Mouse (Mus musculus) embryonic facial prominence, embryonic 10.5 days (tissue): ENCODE results near the gene Fam207a. TPM values are rescaled to one million over a fixed set of nuclear protein-coding genes. Genes with fewer than 3 reads are reported as not detected.
A peak's percentile ranks its signal among the peaks of the same experiment; 100 is the strongest.

Experiments
- DNase-seq: peaks from one replicate; pipeline ENCODE4 v3.0.0-alpha.2; 2017; ENCODE audit warnings: low spot score
- H3K27ac ChIP-seq: fragments of 300-500 bp; sonication (generic); replicated peaks from 2 replicates; pipeline ENCODE4 v1.5.1; 2016; ENCODE audit warnings: mild to moderate bottlenecking
- H3K27me3 ChIP-seq: fragments of 300-500 bp; sonication (generic); replicated peaks from 2 replicates; pipeline ENCODE4 v1.6.1; 2016; ENCODE audit warnings: low read depth, mild to moderate bottlenecking; ENCODE audit not compliant: poor library complexity, severe bottlenecking
- H3K36me3 ChIP-seq: fragments of 300-500 bp; sonication (generic); replicated peaks from 2 replicates; pipeline ENCODE4 v1.6.1; 2016; ENCODE audit warnings: mild to moderate bottlenecking, moderate library complexity
- H3K4me1 ChIP-seq: fragments of 300-500 bp; sonication (generic); 2 replicates; pipeline ENCODE4 v1.6.1; 2016
- H3K4me3 ChIP-seq: fragments of 300-500 bp; sonication (generic); 2 replicates; pipeline ENCODE4 v1.5.1; 2016; ENCODE audit warnings: mild to moderate bottlenecking, moderate library complexity
- H3K9me3 ChIP-seq: fragments of 300-500 bp; sonication (generic); 2 replicates; pipeline ENCODE4 v1.6.1; 2016; ENCODE audit warnings: mild to moderate bottlenecking
- WGBS: fragments of 180-500 bp; shearing (Covaris S2); methylation state at CpG from one replicate; pipeline ENCODE4 v1.1.7; 2016; 5-methylcytosine and 5-hydroxymethylcytosine counted together
- polyA plus RNA-seq: library from polyadenylated mRNA; unstranded; fragments of >200 nt; fragmentation: Nextera tagmentation; extraction: Ambion mirVana; gene quantifications from 2 replicates; pipeline ENCODE4 v1.2.1, GENCODE M21; 2016

Gene Fam207a
- polyA plus RNA-seq, 1 experiment from 2014 or later = 43.9 TPM

GRCm38 (mm10) chr10:77440841-77441755, 74.5 kb downstream of the Fam207a start:
- peak overlapping the region; percentile 26; the same call in 1 of the 2 replicates for H3K27ac ChIP-seq
- WGBS = 68% methylated on average over 19 of the region's 19 CpGs
- H3K36me3 ChIP-seq = no peaks in the 10 kb centered on the region
- peaks cover 5% of the 10 kb centered on the region; the same call in 1 of the 2 replicates for H3K9me3 ChIP-seq
- H3K4me3 ChIP-seq = no peak overlapping the region
- DNase-seq = no peak
- peaks cover 26% of the 10 kb centered on the region for H3K4me1 ChIP-seq
- no peaks in the 10 kb centered on the region for H3K27me3 ChIP-seq

- H3K9me3 ChIP-seq = peaks cover 4% of the 10 kb centered on the region; the same call in 1 of the 2 replicates
- H3K27me3 ChIP-seq = no peaks in the 10 kb centered on the region
- peaks cover 29% of the 10 kb centered on the region for H3K4me1 ChIP-seq
- no peaks in the 10 kb centered on the region for H3K36me3 ChIP-seq
- WGBS = 55% methylated on average over 6 of the region's 6 CpGs
- H3K4me3 ChIP-seq = no peak overlapping the region
- no peak for DNase-seq
- H3K27ac ChIP-seq = 0 out of 2 replicates have a peak overlapping the region, but pooled peaks have one; percentile 1
Observed at GRCm38 (mm10) chr10:77440286-77440685, 75.3 kb downstream of the Fam207a start.

- WGBS = 87% methylated on average over 3 of the region's 3 CpGs
- H3K4me1 ChIP-seq = peaks cover 38% of the 10 kb centered on the region
- no peak overlapping the region for H3K4me3 ChIP-seq
- H3K27me3 ChIP-seq = no peaks in the 10 kb centered on the region
- no peaks in the 10 kb centered on the region for H3K9me3 ChIP-seq
- no peaks in the 10 kb centered on the region for H3K36me3 ChIP-seq
- no peak for DNase-seq
- no peak overlapping the region for H3K27ac ChIP-seq
Observed at GRCm38 (mm10) chr10:77439026-77439425, 76.6 kb downstream of the Fam207a start.

GRCm38 (mm10) chr10:77438021-77438420, 77.6 kb downstream of the Fam207a start:
- no peaks in the 10 kb centered on the region for H3K36me3 ChIP-seq
- H3K9me3 ChIP-seq = no peaks in the 10 kb centered on the region
- no peaks in the 10 kb centered on the region for H3K27me3 ChIP-seq
- no peak overlapping the region for H3K27ac ChIP-seq
- 68% methylated on average over 1 of the region's 1 CpGs for WGBS
- H3K4me1 ChIP-seq = peaks cover 38% of the 10 kb centered on the region
- DNase-seq = no peak
- H3K4me3 ChIP-seq = no peak overlapping the region

Other genes with a start within 250 kb of the Fam207a start
- 5.1 and 6.8 TPM in 2 replicates for gene Adarb1, start 97.5 kb downstream of the Fam207a start, polyA plus RNA-seq
- 0.60 and 1.3 TPM in 2 replicates for gene Itgb2, start 14.5 kb upstream of the Fam207a start, polyA plus RNA-seq
- 65.6 and 71.0 TPM in 2 replicates for gene Pttg1ip, start 65.9 kb upstream of the Fam207a start, polyA plus RNA-seq
- gene Sumo3, start 90.3 kb upstream of the Fam207a start, polyA plus RNA-seq = 419 and 445 TPM in 2 replicates
- gene Gm49325, start 90.4 kb upstream of the Fam207a start, polyA plus RNA-seq = 1.9 and 8.0 TPM in 2 replicates
- gene Ube2g2, start 106.5 kb upstream of the Fam207a start, polyA plus RNA-seq = 98.9 and 101 TPM in 2 replicates
- 0.97 and 1.2 TPM in 2 replicates for gene Tspear, start 170.8 kb upstream of the Fam207a start, polyA plus RNA-seq
- not detected in 2 replicates for gene Gm19402, start 175.0 kb upstream of the Fam207a start, polyA plus RNA-seq
- gene Gm9508, start 181.4 kb upstream of the Fam207a start, polyA plus RNA-seq = not detected in 2 replicates
- not detected in 2 replicates for gene Gm10272, start 190.8 kb upstream of the Fam207a start, polyA plus RNA-seq
- not detected in 2 replicates for gene Gm10024, start 195.7 kb upstream of the Fam207a start, polyA plus RNA-seq
- not detected in 2 replicates for gene Gm10142, start 200.0 kb upstream of the Fam207a start, polyA plus RNA-seq
- not detected in 2 replicates for gene Krtap12-1, start 204.8 kb upstream of the Fam207a start, polyA plus RNA-seq
- not detected in 2 replicates for gene Gm10100, start 210.7 kb upstream of the Fam207a start, polyA plus RNA-seq
- gene Gm18596, start 226.9 kb upstream of the Fam207a start, polyA plus RNA-seq = not detected in 2 replicates
- not detected in 2 replicates for gene Gm9736, start 235.6 kb upstream of the Fam207a start, polyA plus RNA-seq
- not detected in 2 replicates for gene Gm3233, start 243.9 kb upstream of the Fam207a start, polyA plus RNA-seq